Mouse (Mus musculus): ENCODE results near the gene Snapc2. TPM values are rescaled to one million over a fixed set of nuclear protein-coding genes. Genes with fewer than 3 reads are reported as not detected.

Gene Snapc2
- polyA plus RNA-seq, 1 experiment from 2014 or later, result 64.6 TPM

DNA sequence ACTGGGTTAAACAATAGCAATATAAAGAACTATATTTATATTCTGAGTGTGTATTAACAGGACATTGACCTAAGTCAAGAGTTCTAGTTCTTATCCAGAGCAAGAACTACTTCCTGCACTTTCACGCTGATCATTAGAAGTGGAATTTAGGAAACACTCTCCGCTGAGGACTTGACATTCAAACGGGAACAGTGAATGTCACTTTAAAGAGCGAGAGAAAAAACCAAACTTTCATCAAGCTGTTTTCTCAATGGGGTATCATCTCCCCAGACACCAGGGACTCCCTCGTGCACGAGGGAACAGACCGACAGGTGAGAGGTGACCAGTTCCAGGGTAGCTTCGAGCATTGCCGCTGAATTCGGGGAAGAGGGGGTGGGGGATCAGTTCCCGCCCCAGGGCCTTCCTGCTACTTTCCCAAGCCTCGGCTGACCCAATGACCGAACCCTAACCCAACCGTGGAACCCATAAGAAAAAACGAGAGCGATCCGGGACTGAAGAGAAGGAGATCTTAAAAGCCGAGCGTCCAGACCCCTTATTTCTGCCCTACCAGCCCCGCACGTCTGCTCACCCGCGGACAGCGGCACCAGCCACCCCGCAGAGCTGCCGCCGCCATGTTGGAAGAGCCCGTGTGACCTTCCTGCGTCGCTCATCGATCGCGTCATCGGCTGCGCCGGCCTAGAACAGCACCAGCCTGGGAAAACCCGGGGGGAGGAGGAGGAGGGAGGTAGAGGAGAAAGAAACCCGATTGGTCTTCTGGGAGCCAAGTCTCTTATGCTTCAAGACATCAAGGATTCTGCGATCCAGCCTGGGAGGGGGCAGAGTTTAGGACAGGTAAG lies 22.6 kb downstream of the Snapc2 start, which contains the start of gene Timm44:
TSS of gene Timm44 (minus strand) at position 639 of the 836 bp plus-strand sequence.
- DNase-seq (ENCODE audit: low spot score, missing footprints), result peak; percentile 100
- Histone ChIP-seq H3K27ac (ENCODE audit: low read depth, low read length) (0 out of 2 replicates have a peak within 1 kb of the TSS, but pooled peaks have one; percentile 25), H3K9ac (ENCODE audit: low read length) (peak within 1 kb of the TSS; percentile 77), H3K27me3 (ENCODE audit: control insufficient read depth, insufficient read depth, low read length) (no peaks in the 10 kb centered on the region), H3K4me1 (ENCODE audit: control insufficient read depth, insufficient read depth, low read length) (peaks cover 3% of the 10 kb centered on the region; the same call in 1 of the 2 replicates), H3K4me3 (ENCODE audit: low read depth, low read length) (peak within 1 kb of the TSS; percentile 58), H3K9me3 (ENCODE audit: control insufficient read depth, low read length) (no peaks in the 10 kb centered on the region), H3K4me2 (peak within 1 kb of the TSS; percentile 64), H3K36me3 (ENCODE audit: control insufficient read depth, insufficient read depth, low read length) (0 out of 2 replicates have a peak, but pooled peaks cover 3% of the 10 kb centered on the region)
- WGBS, result under 1% methylated on average over 39 of the region's 39 CpGs
- peak; percentile 99 for ATAC-seq (ENCODE audit: low FRiP score)

- Histone ChIP-seq H3K9me3 (ENCODE audit: control insufficient read depth, low read length) (no peaks in the 10 kb centered on the region), H3K27me3 (ENCODE audit: control insufficient read depth, insufficient read depth, low read length) (no peaks in the 10 kb centered on the region), H3K4me2 (peak overlapping the region; percentile 64), H3K4me3 (ENCODE audit: low read depth, low read length) (peak overlapping the region; percentile 58), H3K36me3 (ENCODE audit: control insufficient read depth, insufficient read depth, low read length) (0 out of 2 replicates have a peak, but pooled peaks cover 3% of the 10 kb centered on the region), H3K4me1 (ENCODE audit: control insufficient read depth, insufficient read depth, low read length) (peaks cover 3% of the 10 kb centered on the region; the same call in 1 of the 2 replicates), H3K9ac (ENCODE audit: low read length) (peak overlapping the region; percentile 70), H3K27ac (ENCODE audit: low read depth, low read length) (0 out of 2 replicates have a peak overlapping the region, but pooled peaks have one; percentile 25)
- ATAC-seq (ENCODE audit: low FRiP score) (no peak), DNase-seq (ENCODE audit: low spot score, missing footprints) (no peak)
- WGBS, result 26% methylated on average over 9 of the region's 9 CpGs
These were observed 23.2 kb downstream of the Snapc2 start for GRCm38 (mm10) chr8:4276111-4276465.

DNA sequence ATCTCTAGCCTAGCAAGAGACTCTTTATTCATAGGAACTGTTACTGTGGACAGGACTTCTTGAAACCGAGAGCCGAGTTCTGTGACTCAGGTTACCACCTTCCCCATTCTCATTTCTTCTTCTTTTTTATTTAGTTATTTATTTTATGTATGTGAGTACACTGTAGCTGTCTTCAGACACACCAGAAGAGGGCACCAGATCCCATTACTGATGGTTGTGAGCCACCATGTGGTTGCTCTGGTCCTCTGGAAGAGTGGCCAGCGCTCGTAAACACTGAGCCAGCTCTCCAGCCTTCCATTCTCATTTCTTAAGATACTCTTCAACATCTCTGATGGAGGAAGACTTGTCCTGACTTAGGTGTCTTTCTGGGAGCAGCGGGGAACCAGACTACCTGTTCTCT lies 39.9 kb downstream of the Snapc2 start:
- Histone ChIP-seq H3K4me1 (ENCODE audit: control insufficient read depth, insufficient read depth, low read length) (no peaks in the 10 kb centered on the region), H3K4me2 (no peak overlapping the region), H3K27me3 (ENCODE audit: control insufficient read depth, insufficient read depth, low read length) (no peaks in the 10 kb centered on the region), H3K9ac (ENCODE audit: low read length) (no peak overlapping the region), H3K4me3 (ENCODE audit: low read depth, low read length) (no peak overlapping the region), H3K27ac (ENCODE audit: low read depth, low read length) (no peak overlapping the region), H3K9me3 (ENCODE audit: control insufficient read depth, low read length) (no peaks in the 10 kb centered on the region), H3K36me3 (ENCODE audit: control insufficient read depth, insufficient read depth, low read length) (peaks cover 25% of the 10 kb centered on the region)
- 93% methylated on average over 5 of the region's 5 CpGs for WGBS
- DNase-seq (ENCODE audit: low spot score, missing footprints), result no peak
- ATAC-seq (ENCODE audit: low FRiP score), result no peak

- Histone ChIP-seq H3K4me2 (no peak overlapping the region), H3K4me1 (ENCODE audit: control insufficient read depth, insufficient read depth, low read length) (no peaks in the 10 kb centered on the region), H3K27me3 (ENCODE audit: control insufficient read depth, insufficient read depth, low read length) (no peaks in the 10 kb centered on the region), H3K27ac (ENCODE audit: low read depth, low read length) (no peak overlapping the region), H3K9me3 (ENCODE audit: control insufficient read depth, low read length) (no peaks in the 10 kb centered on the region), H3K4me3 (ENCODE audit: low read depth, low read length) (no peak overlapping the region), H3K36me3 (ENCODE audit: control insufficient read depth, insufficient read depth, low read length) (peaks cover 24% of the 10 kb centered on the region), H3K9ac (ENCODE audit: low read length) (no peak overlapping the region)
- ATAC-seq (ENCODE audit: low FRiP score), result no peak
- DNase-seq (ENCODE audit: low spot score, missing footprints), result no peak
- 94% methylated on average over 4 of the region's 4 CpGs for WGBS
These were observed 44.9 kb downstream of the Snapc2 start for GRCm38 (mm10) chr8:4297822-4298221.

DNA sequence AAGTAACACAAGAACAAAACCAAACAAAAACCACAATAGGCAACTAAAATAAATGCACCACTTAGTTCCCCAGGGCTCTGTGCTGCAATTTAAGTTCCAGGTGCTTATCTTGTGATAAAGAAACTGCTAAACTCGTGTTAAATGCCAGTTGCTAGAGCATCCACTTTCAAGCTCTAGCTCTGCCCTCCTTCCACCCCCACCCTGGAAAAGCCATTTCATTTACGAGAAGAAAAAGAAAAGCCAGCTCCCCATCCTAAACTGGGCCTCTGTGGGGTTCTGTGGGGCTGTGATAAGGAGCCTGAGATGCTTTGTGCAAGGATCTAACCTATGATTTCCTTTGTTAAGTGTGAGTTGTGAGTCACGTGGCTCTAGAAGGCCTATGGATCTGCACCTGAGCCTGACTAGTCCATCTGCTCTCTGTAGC lies 51.3 kb downstream of the Snapc2 start:
- Histone ChIP-seq H3K27ac (ENCODE audit: low read depth, low read length) (no peak overlapping the region), H3K9me3 (ENCODE audit: control insufficient read depth, low read length) (no peaks in the 10 kb centered on the region), H3K4me3 (ENCODE audit: low read depth, low read length) (no peak overlapping the region), H3K27me3 (ENCODE audit: control insufficient read depth, insufficient read depth, low read length) (no peaks in the 10 kb centered on the region), H3K4me1 (ENCODE audit: control insufficient read depth, insufficient read depth, low read length) (no peaks in the 10 kb centered on the region), H3K4me2 (no peak overlapping the region), H3K36me3 (ENCODE audit: control insufficient read depth, insufficient read depth, low read length) (peaks cover 32% of the 10 kb centered on the region), H3K9ac (ENCODE audit: low read length) (no peak overlapping the region)
- ATAC-seq (ENCODE audit: low FRiP score), result no peak
- WGBS, result 95% methylated on average over 3 of the region's 3 CpGs
- DNase-seq (ENCODE audit: low spot score, missing footprints), result no peak

Other genes starting within 250 kb of the Snapc2 start
- gene Cd209f, start 147.2 kb upstream of the Snapc2 start, polyA plus RNA-seq (2014; fragmentation: Nextera tagmentation; extraction: Ambion mirVana), result not detected in 2 replicates
- gene Cd209g, start 119.0 kb upstream of the Snapc2 start, polyA plus RNA-seq (2014; fragmentation: Nextera tagmentation; extraction: Ambion mirVana), result not detected in 2 replicates
- gene Evi5l, start 86.5 kb upstream of the Snapc2 start, polyA plus RNA-seq (2014; fragmentation: Nextera tagmentation; extraction: Ambion mirVana), result 23.1 and 24.8 TPM in 2 replicates
- gene Prr36, start 35.6 kb upstream of the Snapc2 start, polyA plus RNA-seq (2014; fragmentation: Nextera tagmentation; extraction: Ambion mirVana), result 25.9 and 31.9 TPM in 2 replicates
- 0.07 TPM in 1 of 2 replicates, not detected in the other for gene Lrrc8e, start 26.3 kb upstream of the Snapc2 start, polyA plus RNA-seq (2014; fragmentation: Nextera tagmentation; extraction: Ambion mirVana)
- 20.8 and 22.7 TPM in 2 replicates for gene Map2k7, start 14.3 kb upstream of the Snapc2 start, polyA plus RNA-seq (2014; fragmentation: Nextera tagmentation; extraction: Ambion mirVana)
- gene Gm49320, start 14.2 kb upstream of the Snapc2 start, polyA plus RNA-seq (2014; fragmentation: Nextera tagmentation; extraction: Ambion mirVana), result 0.59 and 1.00 TPM in 2 replicates
- 1.2 and 2.0 TPM in 2 replicates for gene Tgfbr3l, start 4.9 kb upstream of the Snapc2 start, polyA plus RNA-seq (2014; fragmentation: Nextera tagmentation; extraction: Ambion mirVana)
- 97.9 and 110 TPM in 2 replicates for gene Ctxn1, start 6.2 kb downstream of the Snapc2 start, polyA plus RNA-seq (2014; fragmentation: Nextera tagmentation; extraction: Ambion mirVana)
- 67.4 and 70.7 TPM in 2 replicates for gene Timm44, start 22.8 kb downstream of the Snapc2 start, polyA plus RNA-seq (2014; fragmentation: Nextera tagmentation; extraction: Ambion mirVana)
- gene Ccl25, start 72.1 kb downstream of the Snapc2 start, polyA plus RNA-seq (2014; fragmentation: Nextera tagmentation; extraction: Ambion mirVana), result 15.7 and 17.8 TPM in 2 replicates
- 366 and 369 TPM in 2 replicates for gene Elavl1, start 72.3 kb downstream of the Snapc2 start, polyA plus RNA-seq (2014; fragmentation: Nextera tagmentation; extraction: Ambion mirVana)
- gene Cers4, start 239.9 kb downstream of the Snapc2 start, polyA plus RNA-seq (2014; fragmentation: Nextera tagmentation; extraction: Ambion mirVana), result 12.7 and 15.0 TPM in 2 replicates